Mouse (Mus musculus) embryonic fibroblast, embryonic 13.5 days (primary cell): ENCODE measurements at regions not wholly inside any gene's neighbourhood (a gene's known extent, or its start where the extent isn't known, plus 50 kb on each side); places are given as distances from the start of the nearest gene placed in this dataset.

Source experiments
- CTCF ChIP-seq: IDR thresholded peaks from 2 replicates; pipeline ENCODE4 v1.5.1; 2011; ENCODE audit warnings: mild to moderate bottlenecking, control low read depth, low read length, moderate library complexity, borderline replicate concordance; ENCODE audit not compliant: insufficient read depth
- POLR2A ChIP-seq: IDR thresholded peaks from 2 replicates; pipeline ENCODE4 v1.6.1; 2011; ENCODE audit warnings: low read depth, mild to moderate bottlenecking, control low read depth, low read length, moderate library complexity

- TF ChIP-seq POLR2A (no peak), CTCF (no peak)
Measured at GRCm38 (mm10) chr12:45970472-45970871, 848.3 kb downstream of the Nova1 start.
